Mouse (Mus musculus) olfactory bulb, adult 2 months (tissue): ENCODE measurements around the gene Adgrd1.

Experiments used
- CTCF ChIP-seq: fragments of 200-500 bp; IDR thresholded peaks from 2 replicates; pipeline ENCODE4 v1.5.1; 2012; ENCODE audit warnings: low read depth, mild to moderate bottlenecking, low read length, moderate library complexity; ENCODE audit not compliant: insufficient read depth
- POLR2A ChIP-seq: fragments of 200-500 bp; IDR thresholded peaks from 2 replicates; pipeline ENCODE4 v1.6.1; 2012; ENCODE audit warnings: mild to moderate bottlenecking, low read depth, low read length, moderate library complexity; ENCODE audit not compliant: insufficient read depth

DNA sequence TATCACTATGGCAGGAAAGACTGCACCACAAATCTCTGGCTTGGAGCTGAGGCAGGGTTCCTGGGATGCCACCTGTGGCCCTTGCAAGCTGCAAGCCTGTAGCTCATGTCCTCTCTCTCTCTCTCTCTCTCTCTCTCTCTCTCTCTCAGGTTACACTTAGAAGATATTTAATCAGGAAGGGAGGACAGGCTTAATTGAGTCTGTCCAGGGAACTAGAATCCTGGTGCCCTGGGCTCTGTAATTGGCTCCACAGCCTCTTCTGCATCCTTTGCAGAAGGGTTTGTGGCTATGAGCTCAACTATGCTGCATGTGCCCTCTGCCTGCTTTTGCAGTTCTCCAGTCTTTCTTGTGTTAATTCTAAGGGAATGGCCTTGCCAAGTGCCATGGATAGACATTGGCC is 111.7 kb downstream of the Adgrd1 start:
- no peak for TF ChIP-seq POLR2A
- no peak for TF ChIP-seq CTCF
